Mouse (Mus musculus) kidney, postnatal 0 days (tissue): ENCODE measurements around the gene Akr1c14. TPM values are rescaled to one million over a fixed set of nuclear protein-coding genes. Genes with fewer than 3 reads are reported as not detected.

Source experiments
- ATAC-seq: fragments of 200-750 bp; cut with Nextera tagmentation; replicated peaks from 2 replicates; pipeline ENCODE4 v1.8.0; 2017; ENCODE audit warnings: low read depth, moderate number of reproducible peaks, moderate TSS enrichment, moderate library complexity; ENCODE audit not compliant: low FRiP score
- DNase-seq: peaks from one replicate; pipeline ENCODE4 v3.0.0-alpha.2; 2016; ENCODE audit warnings: low spot score
- H3K27ac ChIP-seq: fragments of 300-500 bp; sonication (generic); 2 replicates; pipeline ENCODE4 v1.5.1; 2014; ENCODE audit warnings: mild to moderate bottlenecking
- H3K27me3 ChIP-seq: fragments of 300-500 bp; sonication (generic); 2 replicates; pipeline ENCODE4 v1.6.1; 2014; ENCODE audit warnings: low read length, mixed read lengths; ENCODE audit not compliant: insufficient read depth
- H3K36me3 ChIP-seq: fragments of 300-500 bp; sonication (generic); 2 replicates; pipeline ENCODE4 v1.6.1; 2014; ENCODE audit warnings: low read length, mixed read lengths; ENCODE audit not compliant: insufficient read depth
- H3K4me1 ChIP-seq: fragments of 300-500 bp; sonication (generic); replicated peaks from 2 replicates; pipeline ENCODE4 v1.6.1; 2014; ENCODE audit warnings: antibody characterized with exemption, low read length, mixed read lengths; ENCODE audit not compliant: insufficient read depth
- H3K4me2 ChIP-seq: fragments of 300-500 bp; sonication (generic); 2 replicates; pipeline ENCODE4 v1.6.1; 2014; ENCODE audit warnings: mild to moderate bottlenecking, low read length, moderate library complexity, mixed read lengths
- H3K4me3 ChIP-seq: fragments of 300-500 bp; sonication (generic); replicated peaks from 2 replicates; pipeline ENCODE4 v1.5.1; 2014; ENCODE audit warnings: low read depth, low read length
- H3K9ac ChIP-seq: fragments of 300-500 bp; sonication (generic); 2 replicates; pipeline ENCODE4 v1.6.1; 2014; ENCODE audit warnings: low read depth, low read length
- H3K9me3 ChIP-seq: fragments of 300-500 bp; sonication (generic); replicated peaks from 2 replicates; pipeline ENCODE4 v1.6.1; 2016; ENCODE audit warnings: low read length, inconsistent platforms, mixed read lengths
- CTCF ChIP-seq: IDR thresholded peaks from 2 replicates; pipeline ENCODE4 v1.5.1; 2016; ENCODE audit warnings: antibody characterized with exemption, low read depth, mild to moderate bottlenecking, moderate library complexity
- WGBS: fragments of 180-500 bp; shearing (Covaris S2); extraction: QIAGEN DNeasy Blood & Tissue Kit; methylation state at CpG from one replicate; pipeline ENCODE4 v1.1.7; 2014; 5-methylcytosine and 5-hydroxymethylcytosine counted together
- polyA plus RNA-seq: library from polyadenylated mRNA; unstranded; fragments of >200 nt; fragmentation: Nextera tagmentation; extraction: Ambion mirVana; gene quantifications from 2 replicates; pipeline ENCODE4 v1.2.1, GENCODE M21; 2015

Gene Akr1c14
- polyA plus RNA-seq, 1 experiment from 2014 or later: 2.0 TPM

GRCm38 (mm10) chr13:4059363-4059762 lies 10.6 kb downstream of the Akr1c14 start:
- 23% methylated on average over 5 of the region's 5 CpGs for WGBS
- no peak for TF ChIP-seq CTCF
- DNase-seq (peak; percentile 63), ATAC-seq (no peak)
- H3K4me3 ChIP-seq: no peak overlapping the region
- H3K36me3 ChIP-seq: no peaks in the 10 kb centered on the region
- no peak overlapping the region for H3K9ac ChIP-seq
- no peaks in the 10 kb centered on the region for H3K27me3 ChIP-seq
- H3K27ac ChIP-seq: no peak overlapping the region
- H3K4me1 ChIP-seq: no peaks in the 10 kb centered on the region
- no peaks in the 10 kb centered on the region for H3K9me3 ChIP-seq
- H3K4me2 ChIP-seq: peak overlapping the region; percentile 23

DNA sequence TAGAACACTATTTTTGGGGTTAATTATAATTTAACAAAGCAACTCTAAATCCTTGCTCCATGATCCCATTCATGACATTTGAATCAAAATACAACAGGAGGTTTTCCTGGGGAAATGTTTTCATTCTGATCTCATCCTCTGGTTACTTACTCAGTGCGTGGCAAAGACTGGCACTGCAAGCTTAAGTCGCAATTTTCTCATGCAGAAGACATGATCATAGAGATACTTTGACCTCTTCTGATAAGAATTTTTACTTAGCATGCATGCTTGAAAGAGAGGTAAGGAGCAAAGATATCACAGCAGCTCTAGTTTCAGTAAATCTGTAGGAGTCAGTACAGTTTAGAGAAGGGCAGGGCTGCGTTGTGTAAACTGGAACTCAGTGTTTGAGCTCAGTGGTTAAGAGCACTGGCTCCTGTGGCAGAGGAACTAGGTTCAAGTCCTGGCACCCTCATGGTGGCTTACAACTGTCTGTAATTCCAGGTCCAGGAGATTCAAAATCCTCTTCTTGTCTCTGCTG lies 11.5 kb downstream of the Akr1c14 start:
- H3K4me1 ChIP-seq: no peaks in the 10 kb centered on the region
- H3K9me3 ChIP-seq: no peaks in the 10 kb centered on the region
- DNase-seq: no peak
- H3K4me2 ChIP-seq: no peak overlapping the region
- no peak overlapping the region for H3K9ac ChIP-seq
- H3K36me3 ChIP-seq: no peaks in the 10 kb centered on the region
- H3K27me3 ChIP-seq: no peaks in the 10 kb centered on the region
- no peak overlapping the region for H3K27ac ChIP-seq
- no peak for TF ChIP-seq CTCF
- no peak for ATAC-seq
- WGBS: 57% methylated on average over 3 of the region's 3 CpGs
- no peak overlapping the region for H3K4me3 ChIP-seq

GRCm38 (mm10) chr13:4076517-4077435 lies 28.0 kb downstream of the Akr1c14 start:
- 88% methylated on average over 9 of the region's 9 CpGs for WGBS
- no peak for DNase-seq
- H3K36me3 ChIP-seq: no peaks in the 10 kb centered on the region

DNA sequence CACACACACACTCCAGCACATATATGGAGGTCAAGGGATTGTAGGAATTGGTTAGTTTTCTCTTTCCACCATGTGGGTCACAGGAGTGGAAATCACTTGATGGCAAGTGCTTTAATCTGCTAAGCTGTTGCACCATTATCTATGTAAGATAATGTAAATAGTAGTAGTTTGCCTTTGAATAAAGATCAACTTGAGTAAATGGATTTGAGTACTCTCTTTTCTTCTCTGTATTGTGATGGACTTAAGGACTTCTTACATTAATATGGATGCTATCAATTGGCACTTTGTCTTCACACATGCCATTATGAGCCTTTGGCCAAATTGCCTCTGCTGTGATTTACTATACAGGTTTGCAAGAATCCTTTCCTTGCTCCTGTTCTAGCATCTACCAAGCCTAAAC lies 31.1 kb downstream of the Akr1c14 start:
- no peaks in the 10 kb centered on the region for H3K27me3 ChIP-seq
- H3K9ac ChIP-seq: no peak overlapping the region
- ATAC-seq (no peak), DNase-seq (no peak)
- no peaks in the 10 kb centered on the region for H3K9me3 ChIP-seq
- H3K4me1 ChIP-seq: no peaks in the 10 kb centered on the region
- no peak overlapping the region for H3K4me2 ChIP-seq
- no peaks in the 10 kb centered on the region for H3K36me3 ChIP-seq
- no peak for TF ChIP-seq CTCF
- no peak overlapping the region for H3K27ac ChIP-seq
- no peak overlapping the region for H3K4me3 ChIP-seq

More at GRCm38 (mm10) chr13:4076517-4077435, 28.0 kb downstream of the Akr1c14 start:
- H3K4me3 ChIP-seq: no peak overlapping the region
- no peak overlapping the region for H3K9ac ChIP-seq
- no peak overlapping the region for H3K27ac ChIP-seq
- H3K4me2 ChIP-seq: no peak overlapping the region
- ATAC-seq: no peak
- TF ChIP-seq CTCF: no peak
- no peaks in the 10 kb centered on the region for H3K9me3 ChIP-seq
- no peaks in the 10 kb centered on the region for H3K27me3 ChIP-seq
- no peaks in the 10 kb centered on the region for H3K4me1 ChIP-seq

GRCm38 (mm10) chr13:4101691-4102090 lies 52.9 kb downstream of the Akr1c14 start:
- H3K9ac ChIP-seq: no peak overlapping the region
- no peak overlapping the region for H3K27ac ChIP-seq
- no peak overlapping the region for H3K4me2 ChIP-seq
- no peak overlapping the region for H3K4me3 ChIP-seq
- ATAC-seq (no peak), DNase-seq (no peak)
- H3K36me3 ChIP-seq: no peaks in the 10 kb centered on the region
- no peak for TF ChIP-seq CTCF
- no peaks in the 10 kb centered on the region for H3K9me3 ChIP-seq
- H3K27me3 ChIP-seq: no peaks in the 10 kb centered on the region
- no peaks in the 10 kb centered on the region for H3K4me1 ChIP-seq

GRCm38 (mm10) chr13:4102721-4103120 lies 53.9 kb downstream of the Akr1c14 start:
- TF ChIP-seq CTCF: no peak

More at GRCm38 (mm10) chr13:4102721-4103120, 53.9 kb downstream of the Akr1c14 start:
- no peak overlapping the region for H3K9ac ChIP-seq
- H3K36me3 ChIP-seq: no peaks in the 10 kb centered on the region
- H3K27me3 ChIP-seq: no peaks in the 10 kb centered on the region
- no peak for DNase-seq
- no peaks in the 10 kb centered on the region for H3K4me1 ChIP-seq
- H3K4me3 ChIP-seq: no peak overlapping the region
- no peaks in the 10 kb centered on the region for H3K9me3 ChIP-seq
- H3K4me2 ChIP-seq: no peak overlapping the region
- ATAC-seq: no peak
- H3K27ac ChIP-seq: no peak overlapping the region
